Comparison of ENCODE assay signal across 23 mouse cellular contexts in the genomic region with DNA sequence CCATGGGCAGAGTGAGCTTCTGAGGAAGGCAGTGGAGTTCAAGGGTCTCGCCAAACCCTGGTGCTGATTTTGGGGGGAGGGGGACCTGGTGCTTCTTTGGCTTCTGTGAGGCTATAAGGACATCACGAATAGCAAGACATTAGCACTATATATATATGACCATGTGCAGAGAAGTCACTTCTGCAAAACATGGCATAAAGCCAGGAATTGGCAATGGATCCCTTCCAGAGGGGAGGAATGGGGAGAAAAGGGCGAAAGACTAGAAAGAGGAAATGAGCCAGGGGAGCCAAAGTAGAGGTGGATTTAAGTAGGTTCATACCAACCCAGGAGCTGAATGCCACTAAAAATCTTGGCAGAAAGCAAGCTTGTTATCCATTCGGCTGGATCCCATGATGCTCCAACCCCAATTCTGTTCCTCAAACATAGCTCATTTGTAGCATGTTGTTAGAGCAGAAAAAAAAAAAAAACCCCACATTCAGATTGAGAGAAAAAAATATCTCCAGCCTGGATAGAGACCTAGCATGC.
A peak's percentile ranks its signal among the peaks of the same experiment; 100 is the strongest.
DNase-seq lines count a peak whose midpoint lies in the region; ATAC-seq and TF ChIP-seq lines count a peak whose summit lies in the region.
"Had no signal": no experiment of that assay in that cellular context is flagged by ENCODE, and none has a peak within 500 bp of the region (broad histone marks: within the 10 kb centered on the region; RNA-seq: fewer than 3 reads in every experiment).

No protein-coding gene starts in this region.

- H3K4me2 ChIP-seq in forebrain, embryonic 16.5 days (ENCODE audit: low read length) = no peak overlapping the region
- H3K4me2 ChIP-seq in forebrain, postnatal 0 days (ENCODE audit: low read depth) = no peak overlapping the region
- H3K4me2 ChIP-seq: heart, embryonic 11.5 days; hindbrain, embryonic 15.5 days had no signal

- no peak for TF ChIP-seq CTCF in forebrain, postnatal 0 days (IDR thresholded peaks at IDR 0.05; ENCODE audit: low read depth)

- H3K4me1 ChIP-seq in forebrain, embryonic 16.5 days (replicated peaks; ENCODE audit: control insufficient read depth, insufficient read depth, low read length) = peaks cover 43% of the 10 kb centered on the region
- H3K4me1 ChIP-seq in forebrain, postnatal 0 days (ENCODE audit: insufficient read depth) = peaks cover 30% of the 10 kb centered on the region

- 0 out of 2 replicates have a peak overlapping the region, but pooled peaks have one; percentile 29 for H3K27ac ChIP-seq in forebrain, embryonic 16.5 days (ENCODE audit: low read length)
- H3K27ac ChIP-seq in forebrain, postnatal 0 days (ENCODE audit: low read depth, low read length) = no peak overlapping the region
- H3K27ac ChIP-seq: embryonic facial prominence, embryonic 10.5 days; heart, adult 2 months; hindbrain, embryonic 15.5 days had no signal

- peak; percentile 36 for DNase-seq in adrenal gland, postnatal 10 days
- no peak for DNase-seq in adrenal gland, adult 2 months
- no peak for DNase-seq in forebrain, postnatal 0 days
- DNase-seq in layer of hippocampus, adult 9-11 months = peak; percentile 28
- no peak for DNase-seq in layer of hippocampus, adult 8-10 months (ENCODE audit: low spot score in 2 of 2)
- peak; percentile 14 for DNase-seq in adipocyte (ENCODE audit: low spot score)
- DNase-seq in kidney, adult 11 months = no peak
- DNase-seq: adrenal gland, postnatal 25 days; B cell, adult 2 months; cerebellum, adult 11 months; cerebellum, adult 8-10 months; cerebellum, postnatal 36 days; gastrocnemius, postnatal 36 days; heart, adult 2 months had no signal

- WGBS in forebrain, embryonic 16.5 days = 61% methylated on average over 4 of the region's 4 CpGs
- 47% methylated on average over 4 of the region's 4 CpGs for WGBS in forebrain, postnatal 0 days

- no peaks in the 10 kb centered on the region for H3K9me3 ChIP-seq in forebrain, embryonic 16.5 days (ENCODE audit: control insufficient read depth, low read length)
- H3K9me3 ChIP-seq in forebrain, postnatal 0 days (ENCODE audit: low read length) = no peaks in the 10 kb centered on the region
- H3K9me3 ChIP-seq: embryonic facial prominence, embryonic 10.5 days; G1E; hindbrain, embryonic 10.5 days; hindbrain, embryonic 15.5 days had no signal

- H3K27me3 ChIP-seq in forebrain, embryonic 16.5 days (replicated peaks; ENCODE audit: control insufficient read depth, insufficient read depth, low read length) = no peaks in the 10 kb centered on the region
- no peaks in the 10 kb centered on the region for H3K27me3 ChIP-seq in forebrain, postnatal 0 days (ENCODE audit: insufficient read depth, low read length)
- H3K27me3 ChIP-seq: hindbrain, embryonic 15.5 days had no signal

- H3K36me3 ChIP-seq in forebrain, embryonic 16.5 days (ENCODE audit: control insufficient read depth, insufficient read depth) = no peaks in the 10 kb centered on the region
- no peaks in the 10 kb centered on the region for H3K36me3 ChIP-seq in forebrain, postnatal 0 days (ENCODE audit: insufficient read depth)
- H3K36me3 ChIP-seq: embryonic facial prominence, embryonic 10.5 days; G1E; hindbrain, embryonic 10.5 days; hindbrain, embryonic 15.5 days had no signal

- no peak for ATAC-seq in forebrain, embryonic 16.5 days
- no peak for ATAC-seq in forebrain, postnatal 0 days
- ATAC-seq: CD4-positive, CD25-positive, alpha-beta regulatory T cell, adult 4 months; inflammation-experienced regulatory T-cells, adult 6 months; intestine, postnatal 0 days had no signal

- no peak overlapping the region for H3K4me3 ChIP-seq in forebrain, embryonic 16.5 days (replicated peaks; ENCODE audit: low read length)
- no peak overlapping the region for H3K4me3 ChIP-seq in forebrain, postnatal 0 days (ENCODE audit: low read depth, low read length)
- H3K4me3 ChIP-seq: embryonic facial prominence, embryonic 10.5 days; heart, adult 2 months; hindbrain, embryonic 10.5 days; hindbrain, embryonic 15.5 days had no signal

- no peak overlapping the region for H3K9ac ChIP-seq in forebrain, embryonic 16.5 days (replicated peaks; ENCODE audit: low read depth, low read length)
- no peak overlapping the region for H3K9ac ChIP-seq in forebrain, postnatal 0 days
- H3K9ac ChIP-seq: hindbrain, embryonic 15.5 days had no signal

Comparison
In these comparisons a context has a peak if more than half of its experiments do, and no peak if none do; other contexts are left out.
1. DNase-seq: peak in adrenal gland, postnatal 10 days (single experiment), layer of hippocampus, adult 9-11 months (single experiment) and adipocyte (single experiment); none in adrenal gland, adult 2 months (single experiment), forebrain, postnatal 0 days (single experiment), layer of hippocampus, adult 8-10 months (0 of 2) and kidney, adult 11 months (single experiment).